Mouse (Mus musculus): ENCODE data around the gene Pld6.

The Pld6 gene

GRCm38 (mm10) chr11:59783591-59783990, 3.9 kb downstream of the Pld6 start:
- DNase-seq = no peak

DNA sequence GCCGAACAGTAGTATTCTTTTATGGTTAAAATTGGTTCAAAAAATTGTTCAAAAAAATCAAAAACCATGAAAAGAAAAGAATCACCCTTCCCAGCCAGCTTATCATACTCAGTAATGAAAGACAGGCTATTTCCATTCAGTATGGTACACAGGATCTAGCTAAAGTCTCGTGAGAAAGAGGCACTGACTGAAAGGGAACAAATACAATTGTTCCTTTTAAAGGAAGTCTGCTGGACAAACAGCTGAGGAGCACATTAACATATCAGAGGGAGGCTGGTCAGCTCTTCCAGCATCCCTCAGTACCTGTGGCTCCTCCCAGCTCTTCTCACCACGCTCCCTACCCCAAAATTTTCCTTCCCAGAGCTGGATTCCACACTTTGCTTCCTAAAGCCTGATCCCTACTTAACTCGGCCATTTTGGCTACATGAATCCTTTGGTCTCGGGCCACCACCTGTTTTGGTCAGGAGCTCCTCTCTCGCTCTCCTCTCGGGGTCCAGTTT, 5.3 kb downstream of the Pld6 start:
- no peak for DNase-seq

- DNase-seq = no peak
Observed at GRCm38 (mm10) chr11:59780241-59780640, 7.2 kb downstream of the Pld6 start.

GRCm38 (mm10) chr11:59779406-59779805, 8.0 kb downstream of the Pld6 start:
- no peak for DNase-seq

GRCm38 (mm10) chr11:59778874-59779223, 8.6 kb downstream of the Pld6 start:
- DNase-seq = no peak

GRCm38 (mm10) chr11:59778181-59778873, 9.1 kb downstream of the Pld6 start:
- peak; percentile 62 for DNase-seq

GRCm38 (mm10) chr11:59777259-59777658, 10.2 kb downstream of the Pld6 start:
- DNase-seq = no peak

GRCm38 (mm10) chr11:59775435-59776148, 11.9 kb downstream of the Pld6 start:
- no peak for DNase-seq

DNA sequence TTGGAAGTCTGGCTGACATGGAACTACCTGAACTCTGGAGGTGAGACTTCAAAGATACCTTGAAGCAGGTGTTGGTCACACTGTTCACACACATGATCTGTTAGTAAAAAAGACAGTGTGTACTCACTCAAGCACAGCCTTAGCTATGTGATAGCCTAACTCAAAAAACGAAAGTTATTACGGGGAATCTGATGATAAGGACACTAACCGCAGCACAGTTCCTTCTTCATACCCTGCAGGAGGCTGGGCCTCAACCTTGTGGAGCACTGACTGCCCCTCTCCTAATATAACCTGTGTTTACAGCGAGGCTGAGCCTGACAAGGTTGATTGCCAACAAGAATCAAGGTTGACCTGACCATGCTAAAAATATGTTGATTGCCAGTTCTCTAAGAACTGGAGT, 12.9 kb downstream of the Pld6 start:
- no peak for DNase-seq

GRCm38 (mm10) chr11:59772902-59773301, 14.5 kb downstream of the Pld6 start:
- DNase-seq = no peak

GRCm38 (mm10) chr11:59772291-59772690, 15.2 kb downstream of the Pld6 start:
- DNase-seq = no peak

DNA sequence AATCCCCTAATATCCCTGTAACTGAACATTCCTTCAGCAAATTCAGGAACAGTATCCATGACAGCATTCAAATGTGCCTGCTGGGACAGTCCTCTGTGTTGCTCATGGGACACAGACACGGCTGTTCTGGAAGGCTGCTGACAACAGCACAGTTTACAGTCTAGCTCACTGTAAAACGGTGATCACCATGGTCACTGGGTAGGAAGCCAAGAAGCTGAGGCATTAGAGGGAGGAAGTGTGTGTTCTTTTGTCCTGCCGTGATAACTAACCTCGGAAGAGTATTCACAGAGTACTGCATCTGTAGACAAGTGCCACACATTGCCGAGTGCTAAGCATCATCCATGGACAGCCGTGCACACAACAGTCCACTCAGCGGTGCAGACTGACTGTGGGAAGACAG, 16.7 kb downstream of the Pld6 start:
- DNase-seq = no peak

GRCm38 (mm10) chr11:59769738-59770137, 17.7 kb downstream of the Pld6 start:
- no peak for DNase-seq

DNA sequence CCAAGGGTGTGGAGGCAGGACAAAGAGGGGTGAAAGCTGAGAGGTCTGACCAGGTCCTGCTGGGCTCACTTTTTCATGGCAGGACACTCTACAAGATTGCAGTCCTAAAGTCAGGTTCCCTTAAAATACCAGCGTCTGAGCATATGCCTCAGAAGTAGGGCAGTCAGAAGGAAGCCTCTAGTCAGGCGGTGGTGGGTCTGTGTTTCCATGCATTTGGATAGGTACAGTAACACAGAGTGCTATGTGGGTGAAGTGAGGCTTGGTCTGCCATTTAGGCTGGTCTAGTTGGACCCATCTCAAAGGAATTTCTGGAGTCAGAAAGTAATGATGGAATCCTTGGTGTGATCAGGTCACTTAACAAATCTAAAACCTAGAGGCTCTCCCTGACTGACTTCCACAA, 18.1 kb downstream of the Pld6 start:
- DNase-seq = no peak

DNA sequence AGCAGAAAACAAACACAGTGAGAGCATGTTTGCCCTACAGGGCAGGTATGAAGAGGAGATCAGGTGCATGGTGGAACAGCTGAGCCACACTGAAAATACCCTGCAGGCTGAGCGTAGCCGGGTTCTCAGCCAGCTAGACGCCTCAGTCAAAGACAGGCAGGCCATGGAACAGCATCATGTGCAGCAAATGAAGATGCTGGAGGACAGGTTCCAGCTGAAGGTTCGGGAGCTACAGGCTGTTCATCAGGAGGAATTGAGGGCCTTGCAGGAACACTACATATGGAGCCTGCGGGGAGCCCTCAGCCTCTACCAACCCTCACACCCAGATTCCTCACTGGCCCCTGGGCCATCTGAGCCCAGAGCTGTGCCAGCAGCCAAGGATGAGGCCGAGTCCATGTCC, 26.6 kb downstream of the Pld6 start:
- DNase-seq = no peak

DNA sequence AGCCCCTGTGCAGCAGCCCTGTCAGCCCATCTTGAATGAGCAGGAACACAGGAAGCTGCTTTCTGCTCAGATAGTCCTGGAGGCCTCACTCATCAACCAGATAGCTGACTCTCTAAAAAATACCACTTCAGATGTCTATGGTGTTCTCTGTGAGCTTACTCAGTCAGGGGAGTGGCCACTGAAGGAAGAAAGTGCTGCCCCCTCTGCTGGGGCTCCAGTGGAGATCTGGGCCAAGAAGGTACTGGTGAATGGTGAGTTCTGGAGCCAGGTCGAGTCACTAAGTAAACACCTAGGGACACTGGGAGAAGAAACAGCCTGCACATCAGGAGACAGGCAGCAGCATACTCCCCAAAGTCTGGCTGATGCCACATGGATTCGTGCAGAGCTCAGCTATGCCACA, 27.8 kb downstream of the Pld6 start:
- DNase-seq = no peak

GRCm38 (mm10) chr11:59759178-59759577, 28.3 kb downstream of the Pld6 start:
- peak; percentile 35 for DNase-seq

GRCm38 (mm10) chr11:59758191-59758985, 29.1 kb downstream of the Pld6 start:
- DNase-seq = no peak

- no peak for DNase-seq
Observed at GRCm38 (mm10) chr11:59756351-59756750, 31.1 kb downstream of the Pld6 start.

GRCm38 (mm10) chr11:59754504-59754903, 32.9 kb downstream of the Pld6 start:
- DNase-seq = no peak

GRCm38 (mm10) chr11:59749050-59749449, 38.4 kb downstream of the Pld6 start:
- no peak for DNase-seq

GRCm38 (mm10) chr11:59746614-59747013, 40.8 kb downstream of the Pld6 start:
- peak; percentile 40 for DNase-seq

DNA sequence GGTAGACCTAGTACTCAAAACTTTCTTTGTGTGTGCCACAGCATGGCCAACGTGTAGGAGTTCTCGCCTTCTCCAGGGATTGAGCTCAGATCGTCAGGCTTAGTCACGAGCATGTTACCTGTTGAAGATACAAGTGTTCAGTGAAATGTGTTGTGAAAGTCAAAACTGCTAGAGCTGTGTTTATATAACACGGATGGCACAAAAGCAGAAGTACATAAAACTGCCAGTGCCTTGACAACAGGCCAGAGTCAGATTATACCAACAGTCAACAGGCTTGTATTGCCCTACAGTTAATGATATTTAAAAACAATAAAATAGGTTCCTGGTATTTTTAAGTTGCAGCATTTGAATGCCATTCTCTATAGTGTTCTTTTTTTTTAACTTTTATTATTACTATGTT, 41.6 kb downstream of the Pld6 start:
- DNase-seq = no peak

DNA sequence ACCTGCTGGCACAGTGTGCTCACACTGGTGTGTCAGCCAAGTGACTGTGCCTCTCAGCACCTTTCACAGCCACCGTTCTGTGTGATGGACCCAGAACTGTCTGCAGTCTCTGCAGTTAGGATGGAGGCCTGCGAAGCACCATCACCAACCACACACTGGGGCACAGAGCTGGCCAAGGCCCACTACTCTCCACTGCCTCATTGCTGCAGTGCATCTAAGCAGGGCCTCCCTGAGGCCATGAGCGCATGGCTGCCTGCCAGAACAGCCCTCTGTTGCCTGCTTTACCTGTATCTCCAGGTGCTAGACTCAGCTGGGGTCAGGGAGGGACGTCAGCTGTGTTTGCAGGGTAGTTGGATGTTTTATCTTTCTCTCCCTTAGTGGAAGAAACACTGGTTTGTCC, 43.1 kb downstream of the Pld6 start:
- no peak for DNase-seq
